Mouse (Mus musculus): ENCODE data around the gene Ephx1.
"Not testable (repeated sequence)": the region's sequence is repeated elsewhere in the genome, so short reads cannot be mapped to it uniquely, and the experiment has no call there.

The Ephx1 gene

GRCm38 (mm10) chr1:181020756-181021487 is at the start of gene Ephx1:
Gene Ephx1 (minus strand): TSS chr1:181020904.
- DNase-seq: no peak

GRCm38 (mm10) chr1:181069671-181070070 is 49.0 kb upstream of the Ephx1 start:
- no peak for DNase-seq

- no peak for DNase-seq
Measured at GRCm38 (mm10) chr1:181068344-181068743, 47.6 kb upstream of the Ephx1 start.

GRCm38 (mm10) chr1:181064648-181065047 is 43.9 kb upstream of the Ephx1 start:
- DNase-seq: no peak

- no peak for DNase-seq
Measured at GRCm38 (mm10) chr1:181063991-181064390, 43.3 kb upstream of the Ephx1 start.

- peak; percentile 17 for DNase-seq
Measured at GRCm38 (mm10) chr1:181061784-181062485, 41.2 kb upstream of the Ephx1 start.

- DNase-seq: no peak
Measured at GRCm38 (mm10) chr1:181052898-181053297, 32.2 kb upstream of the Ephx1 start.

- no peak for DNase-seq
Measured at GRCm38 (mm10) chr1:181050937-181051336, 30.2 kb upstream of the Ephx1 start, which contains the start of gene 9130409I23Rik. Gene 9130409I23Rik (plus strand): TSS chr1:181051237.

- DNase-seq: peak; percentile 10
Measured at GRCm38 (mm10) chr1:181049328-181049842, 28.7 kb upstream of the Ephx1 start.

GRCm38 (mm10) chr1:181047520-181047919 is 26.8 kb upstream of the Ephx1 start:
- no peak for DNase-seq

GRCm38 (mm10) chr1:181039652-181040051 is 18.9 kb upstream of the Ephx1 start:
- peak; percentile 70 for DNase-seq

GRCm38 (mm10) chr1:181037623-181038022 is 16.9 kb upstream of the Ephx1 start:
- DNase-seq: no peak

GRCm38 (mm10) chr1:181035015-181035778 is 14.5 kb upstream of the Ephx1 start:
- not testable (repeated sequence) for DNase-seq

GRCm38 (mm10) chr1:181022265-181022664 is 1.6 kb upstream of the Ephx1 start:
- DNase-seq: peak; percentile 74

GRCm38 (mm10) chr1:181021488-181021865 is 773 bp upstream of the Ephx1 start:
- DNase-seq: no peak

GRCm38 (mm10) chr1:181017890-181018420 is 2.7 kb downstream of the Ephx1 start:
- DNase-seq: no peak

- DNase-seq: peak; percentile 83
Measured at GRCm38 (mm10) chr1:181017212-181017711, 3.4 kb downstream of the Ephx1 start.

GRCm38 (mm10) chr1:181016532-181017131 is 4.1 kb downstream of the Ephx1 start:
- peak; percentile 61 for DNase-seq

GRCm38 (mm10) chr1:181016045-181016444 is 4.7 kb downstream of the Ephx1 start:
- no peak for DNase-seq

GRCm38 (mm10) chr1:181015558-181015957 is 5.1 kb downstream of the Ephx1 start:
- no peak for DNase-seq

GRCm38 (mm10) chr1:181014731-181015500 is 5.8 kb downstream of the Ephx1 start:
- no peak for DNase-seq
